Mouse (Mus musculus) ovary, postnatal 10 days (tissue): ENCODE results near the gene Gm37240.

Experiments
- DNase-seq: peaks from one replicate; pipeline ENCODE4 v3.0.0; 2022; ENCODE audit warnings: low spot score

Gm37240 gene

DNA sequence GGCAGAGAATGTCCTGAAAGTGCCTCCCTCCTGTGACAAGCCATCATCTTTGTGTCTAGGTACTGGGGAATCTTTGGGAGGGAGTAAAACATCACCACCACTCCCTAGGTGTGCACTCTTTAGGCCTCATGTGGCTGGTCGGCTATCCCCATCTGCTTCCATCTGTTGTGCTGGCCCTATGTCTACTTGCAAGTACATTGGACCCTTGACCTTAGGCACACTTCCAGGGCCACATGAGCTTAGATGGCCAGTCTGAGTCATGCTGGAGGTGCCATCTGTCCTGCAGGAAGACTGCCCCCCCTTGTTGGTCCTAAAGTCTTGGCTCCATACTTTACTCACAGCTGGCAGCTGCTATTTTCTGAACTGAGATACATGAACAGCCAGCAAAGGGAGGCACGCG lies 493.9 kb downstream of the Gm37240 start:
- DNase-seq = no peak

DNA sequence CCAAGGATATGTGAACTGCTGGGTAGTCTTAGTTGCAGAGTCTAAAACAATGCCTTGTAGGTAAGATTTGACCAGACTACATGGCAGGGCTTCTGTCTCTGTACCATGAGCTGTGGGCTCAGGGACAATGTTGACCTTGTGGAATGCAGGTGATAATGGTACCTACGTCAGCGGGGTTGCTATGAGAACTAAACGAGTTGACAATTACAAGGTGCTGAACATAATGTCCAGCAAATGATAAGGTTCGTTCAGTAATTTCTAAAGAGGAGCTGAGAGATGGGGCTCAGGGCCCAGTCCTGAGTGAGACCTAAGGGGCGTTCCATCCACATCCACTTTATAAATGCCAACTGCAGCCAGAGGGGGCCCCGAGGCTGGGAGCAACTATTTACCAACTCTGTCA lies 495.6 kb downstream of the Gm37240 start:
- no peak for DNase-seq

DNA sequence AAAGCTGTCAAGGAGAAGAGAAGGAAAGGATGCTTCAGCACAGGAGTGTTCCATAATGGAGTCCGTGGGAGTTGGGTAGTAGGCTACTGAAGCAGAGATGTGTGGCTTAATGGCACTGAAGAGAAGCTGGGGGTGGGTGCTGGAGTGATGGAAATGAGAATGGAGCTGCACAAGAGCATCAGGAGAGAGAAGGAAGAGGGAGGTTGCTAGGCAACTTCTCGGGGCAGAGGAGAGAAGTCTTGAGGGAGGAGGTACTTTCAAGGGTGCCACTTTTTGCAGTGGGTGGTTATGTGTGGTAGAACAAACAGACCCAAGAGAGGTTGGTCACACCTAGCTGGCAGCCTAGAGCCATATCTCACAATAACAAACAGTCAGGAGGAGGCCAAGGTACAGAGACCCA lies 496.2 kb downstream of the Gm37240 start:
- DNase-seq = no peak

DNA sequence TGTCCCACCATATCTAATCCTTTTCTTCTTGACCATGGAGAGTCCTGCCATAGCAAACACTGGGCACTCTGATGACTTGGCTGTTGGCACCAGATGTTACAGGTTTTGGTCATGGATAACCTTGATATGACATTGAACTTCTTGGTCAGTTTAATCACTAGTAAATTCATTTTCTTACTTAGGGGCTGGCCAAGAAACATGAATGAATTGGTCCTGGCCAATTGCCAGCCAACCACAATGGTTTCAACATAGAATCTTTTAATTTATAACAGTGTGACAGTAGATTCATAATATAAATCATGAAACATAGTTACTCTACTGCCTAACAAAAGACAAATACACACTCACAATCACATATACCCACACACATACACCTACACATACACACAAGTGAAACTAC lies 501.9 kb downstream of the Gm37240 start:
- no peak for DNase-seq

- no peak for DNase-seq
Observed at GRCm38 (mm10) chr3:85383330-85383729, 504.0 kb downstream of the Gm37240 start.

GRCm38 (mm10) chr3:85378703-85379395 lies 508.5 kb downstream of the Gm37240 start:
- DNase-seq = no peak

- no peak for DNase-seq
Observed at GRCm38 (mm10) chr3:85377946-85378702, 509.2 kb downstream of the Gm37240 start.

- DNase-seq = no peak
Observed at GRCm38 (mm10) chr3:85377505-85377904, 509.8 kb downstream of the Gm37240 start.

DNA sequence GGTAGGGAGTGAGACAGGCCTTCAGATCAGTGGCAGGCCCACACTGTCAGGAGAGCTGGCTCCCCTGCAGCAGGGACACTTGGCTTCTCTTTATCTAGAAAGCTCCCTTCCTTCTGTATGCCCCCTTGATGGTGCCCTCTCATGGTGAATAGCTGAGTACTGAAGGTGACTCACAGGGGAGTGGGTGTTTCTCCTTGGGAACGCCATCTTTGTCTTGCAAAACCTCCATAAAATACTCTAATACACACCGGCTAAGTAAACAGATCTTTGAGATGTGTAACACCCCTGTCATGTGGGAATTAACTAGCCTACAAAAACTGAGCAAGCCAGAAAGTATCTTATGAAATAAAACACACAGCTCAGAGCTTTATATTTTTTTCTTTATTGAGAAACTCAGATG lies 510.8 kb downstream of the Gm37240 start:
- no peak for DNase-seq

- DNase-seq = no peak
Observed at GRCm38 (mm10) chr3:85373039-85373438, 514.3 kb downstream of the Gm37240 start.

DNA sequence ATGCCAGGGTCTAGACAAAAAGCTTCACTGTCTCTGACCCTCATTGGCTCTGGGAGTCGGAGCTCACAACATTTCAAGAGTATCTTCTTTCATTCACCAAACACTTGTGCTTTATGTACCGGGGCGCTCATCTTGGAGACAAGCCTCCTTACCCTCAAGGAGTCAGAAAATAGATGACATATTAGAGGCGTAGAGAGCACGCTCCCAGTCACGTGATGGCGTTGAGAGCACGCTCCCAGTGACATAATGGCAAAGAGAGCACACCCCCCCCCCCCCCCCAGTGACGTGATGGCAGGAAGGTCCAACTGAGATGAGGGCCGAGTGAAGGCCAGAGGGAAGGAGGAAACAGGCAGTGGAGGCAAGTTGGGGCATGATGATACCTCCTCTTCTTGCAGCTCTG lies 517.5 kb downstream of the Gm37240 start:
- DNase-seq = no peak

DNA sequence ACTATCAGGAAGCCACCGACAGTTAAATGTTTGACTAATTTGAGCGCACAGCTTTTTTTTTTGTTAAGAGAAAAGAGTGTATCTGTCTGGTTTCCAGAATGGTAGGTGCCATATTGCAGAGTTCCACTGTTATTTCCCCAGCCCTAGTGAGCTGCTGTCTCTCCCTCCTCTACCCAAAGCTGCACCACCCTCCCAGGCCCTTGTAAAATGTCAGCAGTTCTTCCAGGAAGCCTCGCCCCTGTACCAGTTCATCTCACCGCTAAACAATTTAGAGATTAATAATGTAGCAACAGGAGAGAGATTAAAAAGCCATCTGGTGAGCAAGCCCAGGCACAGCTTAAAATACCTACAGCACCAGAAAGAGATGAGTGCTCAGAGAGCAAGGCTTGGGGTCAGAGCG lies 518.2 kb downstream of the Gm37240 start:
- DNase-seq = no peak

DNA sequence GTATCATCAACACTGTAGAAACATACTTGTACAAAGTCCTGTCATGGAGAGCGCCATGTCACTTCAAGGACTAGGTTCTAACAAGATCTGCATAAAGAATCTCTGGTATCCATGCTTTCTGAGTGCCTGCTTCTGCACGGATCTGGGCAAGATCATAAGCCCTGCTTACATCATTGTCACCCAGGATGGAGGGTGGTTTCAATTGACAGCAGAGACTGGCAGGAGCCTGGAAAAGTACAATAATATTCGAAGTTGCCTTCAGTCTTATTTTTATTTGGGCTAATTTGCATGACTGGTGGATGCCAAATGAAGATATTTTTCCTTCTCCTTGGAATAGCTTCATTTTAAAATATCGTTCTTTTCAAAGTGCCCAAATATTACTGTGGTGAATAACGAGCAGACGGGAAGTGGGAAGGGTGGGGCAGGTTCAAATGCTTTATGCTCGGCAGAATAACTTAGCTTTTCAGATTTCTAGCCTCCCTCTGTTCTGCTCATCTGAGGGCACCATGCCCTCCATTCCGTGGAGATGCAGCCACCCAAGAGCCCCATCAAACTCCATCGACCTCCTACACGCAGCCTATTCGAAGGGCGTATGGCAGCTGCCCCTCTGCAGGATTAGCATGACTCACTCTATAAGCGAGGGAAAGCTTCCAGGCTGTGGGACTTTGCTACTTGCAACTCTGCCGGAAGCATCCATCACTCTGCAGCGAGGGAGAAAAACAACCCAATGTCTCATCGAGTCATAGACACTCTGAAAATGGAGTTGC lies 518.8 kb downstream of the Gm37240 start:
- no peak for DNase-seq

GRCm38 (mm10) chr3:85364591-85365343 lies 522.6 kb downstream of the Gm37240 start:
- DNase-seq = no peak

DNA sequence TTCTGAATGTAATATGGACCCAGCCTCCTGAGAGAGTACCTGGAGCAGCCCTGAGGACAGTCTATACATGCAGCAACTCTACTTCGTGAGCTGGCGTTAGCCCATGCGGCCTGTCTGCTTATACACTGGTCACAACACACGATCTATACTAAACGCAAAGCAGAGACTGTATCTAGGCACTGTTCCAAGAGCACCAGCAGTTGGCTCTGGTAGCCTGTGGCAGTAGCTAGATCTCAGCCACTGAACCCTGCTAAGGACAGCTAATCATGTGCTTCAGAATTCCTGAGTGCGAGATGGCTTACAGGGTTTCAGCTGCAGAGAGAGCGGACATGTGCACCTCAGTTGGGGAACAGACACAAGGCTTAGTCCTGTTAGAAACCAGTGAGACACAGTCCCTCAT lies 524.4 kb downstream of the Gm37240 start:
- DNase-seq = no peak

DNA sequence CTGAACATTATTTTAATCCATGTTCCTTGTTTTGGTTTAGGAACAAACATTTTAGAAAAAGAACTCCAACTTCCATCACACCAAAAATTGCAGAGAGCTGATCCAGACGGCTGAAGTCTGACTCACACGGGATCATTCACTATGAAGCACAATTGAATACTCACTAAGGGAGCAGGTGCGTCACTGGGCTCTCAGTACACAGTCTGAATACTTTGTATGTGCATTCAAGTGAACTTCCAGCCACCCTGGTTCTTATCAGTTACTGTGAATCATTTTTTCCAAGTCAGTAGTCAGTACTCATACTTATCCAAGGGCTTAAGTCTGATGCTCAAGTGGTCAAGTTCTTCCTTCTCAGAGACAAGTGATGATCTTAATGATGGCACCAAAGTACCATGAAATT lies 530.9 kb downstream of the Gm37240 start:
- no peak for DNase-seq

DNA sequence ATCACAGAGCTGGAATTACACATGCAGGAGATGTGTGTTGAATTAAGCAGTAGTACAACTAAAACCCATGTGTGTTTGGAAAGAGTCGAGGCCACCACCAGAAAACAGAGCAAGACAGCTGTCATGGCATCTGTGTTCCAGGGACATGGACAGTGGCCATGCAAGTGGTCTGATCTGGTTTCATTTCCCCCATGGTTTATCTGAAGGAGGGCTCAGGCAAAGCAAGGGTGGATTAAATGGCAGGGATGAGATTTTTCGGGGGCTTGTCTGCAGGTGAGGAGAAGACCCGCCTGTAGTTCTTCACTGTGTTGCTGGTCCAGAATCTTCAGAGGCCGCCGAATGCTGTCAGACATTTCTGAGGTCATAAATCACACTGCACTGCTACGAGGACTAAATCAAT lies 539.3 kb downstream of the Gm37240 start:
- DNase-seq = no peak

GRCm38 (mm10) chr3:85341103-85341860 lies 546.0 kb downstream of the Gm37240 start:
- no peak for DNase-seq

DNA sequence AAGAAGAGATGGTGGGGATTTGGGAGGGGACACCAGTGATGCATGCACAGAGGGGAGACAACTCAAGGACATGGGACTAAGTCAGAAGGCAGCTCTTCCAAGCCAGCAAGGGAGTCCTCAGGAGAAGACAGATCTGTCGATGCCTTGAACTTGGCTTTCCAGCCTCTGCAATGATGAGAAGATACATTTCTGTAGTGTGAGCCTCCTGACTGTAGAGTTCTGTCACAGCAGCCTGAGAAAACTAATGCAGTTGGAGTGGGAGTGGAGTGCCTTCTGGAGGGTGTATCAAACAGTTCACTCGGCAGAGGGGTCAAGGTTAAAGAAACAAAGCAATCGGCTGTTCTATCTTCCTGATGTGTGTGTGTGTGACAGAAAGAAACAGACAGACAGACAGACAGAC lies 546.8 kb downstream of the Gm37240 start:
- DNase-seq = no peak

GRCm38 (mm10) chr3:85339926-85340325 lies 547.4 kb downstream of the Gm37240 start:
- no peak for DNase-seq

GRCm38 (mm10) chr3:85339269-85339820 lies 548.0 kb downstream of the Gm37240 start:
- no peak for DNase-seq
